Mouse (Mus musculus) sigmoid colon, adult 10 weeks (tissue): ENCODE results near the gene Olfr206. TPM values are rescaled to one million over a fixed set of nuclear protein-coding genes. Genes with fewer than 3 reads are reported as not detected.

Source experiments
- polyA plus RNA-seq: library from polyadenylated mRNA; stranded (reverse); fragments of 350-450 nt; fragmentation: Illumina TruSeq; extraction: RNeasy Lipid Tissue Mini Kit (QIAGEN cat#74804); gene quantifications from one replicate; pipeline ENCODE4 v1.2.3, GENCODE M21; 2014; ENCODE audit warnings: low read depth, low replicate concordance

Olfr206 gene
- polyA plus RNA-seq: not detected

GRCm38 (mm10) chr16:59349146-59349545 lies at the start of gene Olfr206:
TSS of gene Olfr206 (minus strand) at chr16:59349246.

GRCm38 (mm10) chr16:59363893-59364292 lies 14.8 kb upstream of the Olfr206 start, which contains the start of gene Olfr209:
TSS of gene Olfr209 (minus strand) at chr16:59363993.

GRCm38 (mm10) chr16:59331038-59331437 lies 18.0 kb downstream of the Olfr206 start, which contains the start of gene Olfr205:
TSS of gene Olfr205 (minus strand) at chr16:59331138.

GRCm38 (mm10) chr16:59318148-59318547 lies 30.9 kb downstream of the Olfr206 start, which contains the start of gene Olfr204:
TSS of gene Olfr204 (minus strand) at chr16:59318248.

GRCm38 (mm10) chr16:59298581-59298980 lies 50.5 kb downstream of the Olfr206 start, which contains the start of gene Olfr203:
TSS of gene Olfr203 (plus strand) at chr16:59298881.

Other genes starting within 250 kb of the Olfr206 start
- not detected for gene Olfr193, start 237.4 kb downstream of the Olfr206 start, polyA plus RNA-seq
- gene Olfr194, start 228.2 kb downstream of the Olfr206 start, polyA plus RNA-seq: not detected
- not detected for gene Olfr195, start 202.2 kb downstream of the Olfr206 start, polyA plus RNA-seq
- gene Olfr196, start 178.8 kb downstream of the Olfr206 start, polyA plus RNA-seq: not detected
- not detected for gene Olfr198, start 145.7 kb downstream of the Olfr206 start, polyA plus RNA-seq
- gene Olfr199, start 129.5 kb downstream of the Olfr206 start, polyA plus RNA-seq: not detected
- gene Olfr201, start 76.6 kb downstream of the Olfr206 start, polyA plus RNA-seq: not detected
- gene Olfr202, start 62.5 kb downstream of the Olfr206 start, polyA plus RNA-seq: not detected
- gene Olfr203, start 50.4 kb downstream of the Olfr206 start, polyA plus RNA-seq: not detected
- gene Olfr204, start 31.0 kb downstream of the Olfr206 start, polyA plus RNA-seq: not detected
- not detected for gene Olfr205, start 18.1 kb downstream of the Olfr206 start, polyA plus RNA-seq
- gene Olfr209, start 14.7 kb upstream of the Olfr206 start, polyA plus RNA-seq: not detected
- gene Gabrr3, start 58.1 kb upstream of the Olfr206 start, polyA plus RNA-seq: not detected
- gene Riox2, start 122.5 kb upstream of the Olfr206 start, polyA plus RNA-seq: 51.4 TPM